Mouse (Mus musculus) large intestine, adult 2 months (tissue): ENCODE measurements around the gene Adgrl1. TPM values are rescaled to one million over a fixed set of nuclear protein-coding genes. Genes with fewer than 3 reads are reported as not detected.
A peak's percentile ranks its signal among the peaks of the same experiment; 100 is the strongest.

ENCODE experiments used
- DNase-seq: peaks from one replicate; pipeline ENCODE4 v3.0.0-alpha.2; 2012; ENCODE audit warnings: low read depth, low spot score
- WGBS: fragments of 180-500 bp; shearing (Covaris S2); methylation state at CpG from one replicate; pipeline ENCODE4 v1.1.7; 2018; 5-methylcytosine and 5-hydroxymethylcytosine counted together
- polyA plus RNA-seq: library from polyadenylated mRNA; depleted of rRNA; stranded (reverse); fragments of >200 nt; gene quantifications from 2 replicates; pipeline ENCODE4 v1.2.3, GENCODE M21; 2012

Gene Adgrl1
- polyA plus RNA-seq, 1 experiment: 13.4 TPM

GRCm38 (mm10) chr8:83900266-83900956 lies 506 bp downstream of the Adgrl1 start:
- WGBS: 2% methylated on average over 95 of the region's 100 CpGs
- no peak for DNase-seq

- no peak for DNase-seq
- WGBS: under 1% methylated on average over 40 of the region's 40 CpGs
Measured at GRCm38 (mm10) chr8:83900957-83901270, 1.0 kb downstream of the Adgrl1 start.

- 26% methylated on average over 14 of the region's 14 CpGs for WGBS
Measured at GRCm38 (mm10) chr8:83901566-83902485, 1.9 kb downstream of the Adgrl1 start.

GRCm38 (mm10) chr8:83902961-83903666 lies 3.2 kb downstream of the Adgrl1 start:
- 33% methylated on average over 13 of the region's 13 CpGs for WGBS
- DNase-seq: no peak

More at GRCm38 (mm10) chr8:83901566-83902485, 1.9 kb downstream of the Adgrl1 start:
- DNase-seq: no peak

- no peak for DNase-seq
- 28% methylated on average over 6 of the region's 6 CpGs for WGBS
Measured at GRCm38 (mm10) chr8:83908583-83908982, 8.7 kb downstream of the Adgrl1 start.

GRCm38 (mm10) chr8:83909311-83909710 lies 9.4 kb downstream of the Adgrl1 start:
- no peak for DNase-seq
- WGBS: 51% methylated on average over 8 of the region's 8 CpGs

- 52% methylated on average over 5 of the region's 5 CpGs for WGBS
- DNase-seq: no peak
Measured at GRCm38 (mm10) chr8:83911809-83912731, 12.2 kb downstream of the Adgrl1 start.

- no peak for DNase-seq
- 79% methylated on average over 3 of the region's 3 CpGs for WGBS
Measured at GRCm38 (mm10) chr8:83914232-83914631, 14.3 kb downstream of the Adgrl1 start.

- 33% methylated on average over 5 of the region's 5 CpGs for WGBS
- no peak for DNase-seq
Measured at GRCm38 (mm10) chr8:83914860-83915259, 15.0 kb downstream of the Adgrl1 start.

GRCm38 (mm10) chr8:83916015-83916414 lies 16.1 kb downstream of the Adgrl1 start:
- 74% methylated on average over 5 of the region's 5 CpGs for WGBS
- no peak for DNase-seq

- no peak for DNase-seq
- 67% methylated on average over 6 of the region's 6 CpGs for WGBS
Measured at GRCm38 (mm10) chr8:83917566-83917965, 17.7 kb downstream of the Adgrl1 start.

- DNase-seq: peak; percentile 36
- WGBS: 72% methylated on average over 3 of the region's 3 CpGs
Measured at GRCm38 (mm10) chr8:83921558-83921957, 21.7 kb downstream of the Adgrl1 start.

- DNase-seq: no peak
- 84% methylated on average over 8 of the region's 8 CpGs for WGBS
Measured at GRCm38 (mm10) chr8:83922727-83923126, 22.8 kb downstream of the Adgrl1 start.

- 91% methylated on average over 5 of the region's 5 CpGs for WGBS
- DNase-seq: no peak
Measured at GRCm38 (mm10) chr8:83924585-83924984, 24.7 kb downstream of the Adgrl1 start.

GRCm38 (mm10) chr8:83926266-83926665 lies 26.4 kb downstream of the Adgrl1 start:
- WGBS: 56% methylated on average over 7 of the region's 7 CpGs
- no peak for DNase-seq

- DNase-seq: no peak
- 82% methylated on average over 5 of the region's 5 CpGs for WGBS
Measured at GRCm38 (mm10) chr8:83934222-83934621, 34.3 kb downstream of the Adgrl1 start.

- no peak for DNase-seq
- 87% methylated on average over 2 of the region's 2 CpGs for WGBS
Measured at GRCm38 (mm10) chr8:83934994-83935393, 35.1 kb downstream of the Adgrl1 start.

- WGBS: 90% methylated on average over 8 of the region's 8 CpGs
- no peak for DNase-seq
Measured at GRCm38 (mm10) chr8:83935435-83935834, 35.5 kb downstream of the Adgrl1 start.

- 88% methylated on average over 7 of the region's 7 CpGs for WGBS
- DNase-seq: no peak
Measured at GRCm38 (mm10) chr8:83937645-83938044, 37.7 kb downstream of the Adgrl1 start.
